Mouse (Mus musculus): Measurements from ENCODE around the gene Anapc1. TPM values are rescaled to one million over a fixed set of nuclear protein-coding genes. Genes with fewer than 3 reads are reported as not detected.

Gene Anapc1
- 10 to 100 TPM; 39.0 to 46.9 TPM for total RNA-seq (2021)

DNA sequence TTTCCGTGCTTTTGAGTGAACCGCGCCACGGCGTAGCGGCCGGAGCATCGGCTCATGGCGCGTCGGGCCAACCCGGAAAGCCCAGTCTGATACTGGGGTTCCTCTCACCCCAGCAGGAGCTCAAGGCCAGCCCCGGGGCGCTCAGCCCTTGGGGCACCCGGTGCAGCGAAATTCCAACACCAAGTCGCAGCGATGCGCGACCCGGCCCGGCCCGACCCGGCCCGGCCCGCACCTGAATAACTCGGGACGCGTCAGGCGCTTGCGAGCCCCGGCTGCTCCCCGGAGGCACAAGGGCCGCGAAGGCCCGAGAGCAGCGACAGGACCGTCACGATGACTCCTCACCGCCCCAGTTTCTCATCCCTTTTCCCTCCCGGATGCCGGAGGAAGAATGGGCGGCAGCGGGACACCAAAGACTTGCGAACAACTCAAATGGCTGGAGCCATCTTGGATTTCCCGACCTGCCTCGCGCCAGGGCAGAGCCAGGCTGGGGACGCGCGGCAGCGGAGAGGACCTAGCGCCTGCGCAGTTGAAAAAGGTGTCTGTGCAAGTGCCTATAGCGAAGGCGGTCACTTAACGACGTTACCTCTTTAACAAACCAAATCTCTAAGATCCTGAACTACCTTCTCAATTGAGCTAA lies at the start of gene Anapc1:
Gene Anapc1 (minus strand): TSS at position 471 of the 637 bp plus-strand sequence.
- DNase-seq, result peak; percentile 87 to 88
- intact Hi-C loops (cut with DNase I), result loop anchor here (10.0 kb wide), 1 partner anchor 378 kb away; the partner anchor contains the start of gene Ttl

GRCm38 (mm10) chr2:128735089-128735488 lies 47.9 kb upstream of the Anapc1 start:
- no peak for DNase-seq
- intact Hi-C loops (cut with DNase I), result no loop called here

DNA sequence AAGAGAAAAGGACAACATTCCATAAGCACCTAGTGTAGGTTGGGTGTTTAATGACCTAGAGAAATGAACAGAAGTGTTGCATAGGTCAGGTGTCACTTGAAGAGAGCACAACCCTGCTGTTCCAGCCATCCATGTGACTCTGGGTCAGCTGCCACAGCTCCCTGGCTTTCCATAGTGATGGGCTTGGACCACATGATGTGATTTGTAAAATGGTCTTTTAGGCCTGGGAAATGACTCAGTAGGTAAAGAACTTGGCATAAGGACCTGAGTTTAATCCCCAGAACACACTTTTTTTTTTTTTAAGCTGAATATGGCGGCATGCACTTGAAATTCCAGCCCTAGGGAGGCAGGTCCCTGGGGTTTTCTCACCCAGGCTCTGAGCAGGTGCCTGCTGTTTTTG lies 44.8 kb upstream of the Anapc1 start:
- intact Hi-C loops (cut with DNase I), result no loop called here

GRCm38 (mm10) chr2:128731514-128731913 lies 44.3 kb upstream of the Anapc1 start:
- no peak for DNase-seq
- intact Hi-C loops (cut with DNase I), result no loop called here

More for the DNA sequence above, 44.8 kb upstream of the Anapc1 start:
- DNase-seq, result no peak

DNA sequence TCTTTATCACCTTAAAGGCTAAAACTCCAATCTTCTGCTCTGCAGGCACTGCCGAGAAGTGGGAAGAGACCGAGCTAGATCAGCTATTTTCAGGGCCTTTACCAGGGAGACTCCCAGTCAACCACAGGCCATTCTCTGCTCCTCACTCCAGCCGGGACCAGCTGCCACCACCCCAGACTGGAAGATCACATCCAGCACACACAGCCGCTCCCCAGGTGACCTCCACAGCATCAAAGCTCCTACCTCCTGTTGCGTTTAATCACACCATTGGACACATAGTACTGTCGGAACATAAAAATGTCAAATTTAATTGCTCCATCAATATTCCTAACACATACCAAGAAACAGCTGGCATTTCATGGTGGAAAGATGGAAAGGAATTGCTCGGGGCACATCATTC lies 42.0 kb upstream of the Anapc1 start:
- DNase-seq, result no peak
- intact Hi-C loops (cut with DNase I), result no loop called here

DNA sequence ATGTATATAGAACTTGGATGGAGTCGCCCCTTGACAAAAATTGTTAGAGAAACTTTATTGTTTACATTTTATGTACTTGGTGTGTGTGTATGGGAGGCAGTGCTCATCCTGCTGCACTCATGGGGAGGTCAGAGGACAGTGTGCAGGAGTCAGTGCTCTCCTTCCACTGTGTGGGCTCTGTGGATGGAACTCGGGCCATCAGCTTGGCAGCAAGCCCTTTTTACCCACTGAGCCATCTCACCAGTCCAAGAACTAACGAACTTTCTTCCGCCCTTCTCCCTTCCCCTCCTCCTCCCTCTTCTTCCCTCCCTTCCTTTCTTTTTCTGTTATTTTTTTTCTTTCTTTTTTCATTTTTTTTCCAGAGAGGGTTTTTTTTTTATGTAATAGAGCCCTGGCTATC lies 40.9 kb upstream of the Anapc1 start:
- intact Hi-C loops (cut with DNase I), result no loop called here

GRCm38 (mm10) chr2:128727552-128727951 lies 40.4 kb upstream of the Anapc1 start:
- no peak for DNase-seq
- intact Hi-C loops (cut with DNase I), result no loop called here

More for the DNA sequence above, 40.9 kb upstream of the Anapc1 start:
- DNase-seq, result no peak

- no peak for DNase-seq
Measured at GRCm38 (mm10) chr2:128726626-128727025, 39.4 kb upstream of the Anapc1 start.

DNA sequence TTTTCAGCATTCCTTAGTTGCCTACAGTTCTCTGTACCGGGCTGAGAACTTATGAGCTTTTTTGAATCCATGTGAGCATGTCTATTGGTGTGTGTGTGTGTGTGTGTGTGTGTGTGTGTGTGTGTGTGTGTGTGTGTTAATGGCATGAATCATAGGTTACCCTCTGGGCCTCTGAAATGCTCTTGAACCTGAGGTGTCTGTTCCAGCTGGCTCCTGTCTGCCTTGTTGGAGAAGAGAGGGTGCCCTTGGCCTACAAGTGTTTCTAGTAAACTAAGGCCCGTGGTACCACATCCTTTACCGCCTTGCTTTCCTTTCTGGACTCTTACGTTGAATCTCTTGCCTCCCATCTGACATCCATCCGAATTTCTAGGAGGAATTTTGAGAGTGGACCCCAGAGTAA lies 38.9 kb upstream of the Anapc1 start:
- no peak for DNase-seq
- intact Hi-C loops (cut with DNase I), result no loop called here

More at GRCm38 (mm10) chr2:128726626-128727025, 39.4 kb upstream of the Anapc1 start:
- intact Hi-C loops (cut with DNase I), result no loop called here

DNA sequence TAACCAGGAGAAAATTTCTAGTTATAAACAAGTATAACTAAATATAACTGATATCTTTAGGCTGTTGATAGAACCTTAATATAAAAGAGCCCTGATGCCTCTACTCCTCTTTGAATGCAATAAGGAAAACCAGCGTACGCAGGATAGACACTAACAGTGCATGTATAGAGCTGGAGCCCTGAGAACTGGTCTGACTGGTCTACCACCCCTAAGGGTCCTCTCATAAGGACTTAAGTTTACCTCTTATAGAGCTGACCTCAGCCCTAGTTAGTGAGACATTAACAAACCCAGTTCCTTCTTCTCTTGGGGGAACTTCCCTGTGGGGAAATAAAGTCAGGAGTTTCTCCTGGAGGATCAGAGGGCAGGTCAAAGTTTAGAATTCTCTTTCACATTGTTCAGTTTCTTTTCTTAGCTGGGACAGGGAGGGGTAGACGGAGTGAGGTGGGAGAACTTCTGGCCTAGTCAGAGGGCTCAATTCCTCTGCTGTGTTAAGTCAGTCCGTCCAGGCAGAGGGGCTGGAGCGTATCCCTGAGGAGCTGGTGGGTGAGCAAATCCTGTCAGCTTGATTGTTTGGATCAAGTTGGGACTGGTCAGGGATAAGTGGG lies 35.0 kb upstream of the Anapc1 start:
- no peak for DNase-seq
- intact Hi-C loops (cut with DNase I), result no loop called here

DNA sequence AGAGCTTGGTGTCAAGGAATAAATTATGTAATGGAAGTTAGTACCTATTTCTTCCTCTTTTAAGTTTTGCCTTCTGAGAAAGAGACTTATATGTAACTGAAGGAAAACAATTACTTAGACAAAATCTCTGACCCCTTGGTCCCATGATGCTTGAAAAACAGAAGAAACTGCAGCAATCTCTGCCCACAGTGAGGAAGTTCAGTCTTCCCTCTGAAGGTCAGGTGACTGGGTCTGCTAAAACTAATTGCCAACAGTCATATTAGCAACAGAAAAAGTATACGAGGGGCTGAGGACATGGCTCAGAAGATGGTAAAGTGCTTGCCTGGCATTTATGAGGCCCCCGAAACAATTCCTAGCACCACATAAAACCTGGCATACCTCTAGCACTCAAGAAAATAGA lies 32.2 kb upstream of the Anapc1 start:
- intact Hi-C loops (cut with DNase I), result no loop called here
- no peak for DNase-seq

- intact Hi-C loops (cut with DNase I), result no loop called here
- no peak for DNase-seq
Measured at GRCm38 (mm10) chr2:128715979-128716378, 28.8 kb upstream of the Anapc1 start.

GRCm38 (mm10) chr2:128714724-128715241 lies 27.6 kb upstream of the Anapc1 start:
- intact Hi-C loops (cut with DNase I), result no loop called here
- DNase-seq, result no peak

- intact Hi-C loops (cut with DNase I), result no loop called here
- DNase-seq, result no peak
Measured at GRCm38 (mm10) chr2:128713548-128714003, 26.4 kb upstream of the Anapc1 start.

DNA sequence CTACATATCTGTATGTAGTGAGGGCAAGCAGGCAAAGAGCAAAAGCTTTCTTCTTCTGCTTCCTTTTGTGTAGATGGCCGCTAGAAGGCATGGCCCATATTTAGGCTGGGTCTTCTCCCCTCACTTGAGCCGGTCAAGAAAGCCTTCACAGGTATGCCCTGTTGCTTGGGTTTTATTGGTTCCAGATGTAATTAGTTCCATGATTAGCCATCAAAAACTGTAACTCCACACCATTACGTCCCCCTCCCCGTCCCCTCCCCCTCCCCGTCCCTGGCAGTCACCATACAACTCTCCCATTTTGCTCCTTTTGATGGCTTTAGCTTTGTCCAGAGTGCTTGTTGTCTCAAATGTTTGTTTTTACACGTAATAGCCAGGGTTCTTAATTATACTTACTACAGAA lies 25.7 kb upstream of the Anapc1 start:
- DNase-seq, result no peak
- intact Hi-C loops (cut with DNase I), result no loop called here

GRCm38 (mm10) chr2:128710609-128711008 lies 23.4 kb upstream of the Anapc1 start:
- no peak for DNase-seq
- intact Hi-C loops (cut with DNase I), result no loop called here

DNA sequence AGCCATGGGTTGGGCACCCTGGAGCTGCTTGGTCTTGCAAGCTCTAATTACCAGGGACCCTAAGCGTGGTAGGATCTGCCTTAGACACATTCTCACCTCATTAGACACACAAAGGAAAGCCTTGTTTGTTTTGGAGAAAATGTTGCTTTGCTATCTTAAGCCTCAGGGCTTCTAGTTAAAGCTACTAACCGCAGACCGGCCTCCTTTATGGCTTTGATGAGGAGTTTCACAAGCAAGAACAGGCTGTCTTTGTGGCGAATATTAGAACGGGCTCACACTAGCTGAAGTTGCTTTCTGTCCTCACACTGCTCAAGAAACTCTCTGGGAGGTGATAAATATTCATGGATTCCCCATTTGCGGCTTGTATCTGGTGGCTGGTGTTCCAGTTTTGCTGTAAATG lies 22.1 kb upstream of the Anapc1 start:
- no peak for DNase-seq
- intact Hi-C loops (cut with DNase I), result no loop called here

GRCm38 (mm10) chr2:128704474-128704873 lies 17.3 kb upstream of the Anapc1 start:
- intact Hi-C loops (cut with DNase I), result no loop called here

GRCm38 (mm10) chr2:128699201-128699885 lies 12.2 kb upstream of the Anapc1 start:
- intact Hi-C loops (cut with DNase I), result loop anchor here (2.0 to 10.0 kb wide), 3 partner anchors 53 to 495 kb away; partner anchors contain the start of genes Slc20a1 and Zc3h8
- DNase-seq, result no peak

More at GRCm38 (mm10) chr2:128704474-128704873, 17.3 kb upstream of the Anapc1 start:
- peak; percentile 24 to 39 for DNase-seq

DNA sequence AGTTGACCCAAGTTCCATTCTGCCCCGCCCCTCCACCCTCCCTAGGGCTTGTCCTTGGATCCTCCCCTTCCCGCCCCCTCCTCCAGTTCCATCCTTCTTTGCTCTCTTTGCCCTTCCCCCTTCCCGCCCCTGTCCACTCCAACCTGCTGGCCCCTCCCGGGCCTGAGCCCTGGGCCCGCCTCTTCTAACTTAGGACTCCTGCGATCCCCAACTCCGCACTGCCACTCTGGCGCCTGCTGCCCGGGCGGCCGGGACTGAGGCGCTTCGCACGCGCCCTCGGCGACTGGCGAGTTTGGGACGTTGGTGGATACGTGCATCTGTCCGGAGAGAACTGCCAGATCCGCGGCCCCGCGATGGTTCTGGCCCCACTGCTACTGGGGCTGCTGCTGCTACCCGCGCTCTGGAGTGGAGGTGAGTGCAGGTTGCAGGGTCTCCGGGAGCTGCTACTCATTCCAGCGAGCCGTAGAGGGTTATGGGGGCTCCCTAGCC lies 11.5 kb upstream of the Anapc1 start, which contains the start of gene Mertk:
Gene Mertk (plus strand): TSS at position 264 of the 489 bp plus-strand sequence.
- intact Hi-C loops (cut with DNase I), result loop anchor here (1.0 to 10.0 kb wide), 4 partner anchors 54 to 496 kb away; partner anchors contain the start of genes Slc20a1 and Zc3h8
- DNase-seq, result peak; percentile 87

Measured in heart, postnatal 36 days (tissue).